Mouse (Mus musculus): Measurements from ENCODE around the gene Fbxo24. TPM values are rescaled to one million over a fixed set of nuclear protein-coding genes. Genes with fewer than 3 reads are reported as not detected.

Gene Fbxo24
- total and polyA plus RNA-seq, 2 experiments: 0.05 TPM; not detected in 1

DNA sequence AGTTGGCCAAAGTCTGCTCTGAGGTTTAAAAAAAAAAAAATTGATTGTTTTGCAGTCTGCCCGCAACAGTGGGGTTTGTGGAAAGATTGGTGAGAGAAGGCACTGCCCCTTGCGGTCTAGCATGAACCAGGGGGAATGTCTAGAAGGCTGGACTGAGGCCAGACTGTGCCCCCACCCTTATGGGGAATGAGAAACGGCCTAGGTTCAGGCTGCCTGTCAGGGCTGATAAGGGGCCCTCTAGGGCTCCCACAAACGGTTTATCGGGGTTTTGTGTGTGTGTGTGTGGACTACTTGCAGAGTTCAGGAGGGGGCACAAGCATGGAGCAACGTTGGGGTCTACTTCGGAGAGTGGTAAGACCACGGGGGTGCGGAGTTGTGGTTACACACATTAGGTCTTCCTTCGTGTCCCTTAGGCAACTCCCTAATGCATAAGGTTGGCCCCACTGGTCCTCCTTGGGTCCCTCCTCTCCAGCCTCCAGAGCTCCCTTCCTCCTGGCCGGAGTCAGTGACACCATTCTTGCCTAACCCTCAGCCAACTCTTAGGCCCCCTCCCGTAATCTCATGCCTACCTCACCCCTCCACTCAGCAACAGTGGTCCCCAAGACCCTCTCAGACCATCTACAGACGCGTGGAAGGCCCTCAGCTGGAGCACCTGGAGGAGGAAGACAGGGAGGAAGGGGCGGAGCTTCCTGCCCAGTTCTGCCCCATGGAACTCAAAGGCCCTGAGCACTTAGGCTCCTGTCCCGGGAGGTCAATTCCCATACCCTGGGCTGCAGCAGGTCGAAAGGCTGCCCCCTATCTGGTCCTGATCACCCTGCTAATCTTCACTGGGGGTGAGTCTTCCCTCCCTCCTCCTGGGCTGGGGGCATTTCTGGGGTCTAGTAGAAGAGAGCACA, 57.9 kb downstream of the Fbxo24 start:
- peak overlapping the region; percentile 63 for H3K4me3 ChIP-seq (ENCODE audit: insufficient read depth, low read depth, low read length)
- TF ChIP-seq POLR2A (IDR thresholded peaks at IDR 0.05; ENCODE audit: extremely low read depth, insufficient read depth, low read length): no peak
- TF ChIP-seq CTCF (IDR thresholded peaks at IDR 0.05; ENCODE audit: low read depth, low read length): peak; percentile 40
- WGBS: 18% methylated on average over 17 of the region's 17 CpGs
- peak; percentile 82 for DNase-seq (ENCODE audit: extremely low read depth, low read depth, low spot score)
- peaks cover 9% of the 10 kb centered on the region for H3K4me1 ChIP-seq (ENCODE audit: control insufficient read depth, insufficient read depth, low read length)
- peak overlapping the region; percentile 94 for H3K27ac ChIP-seq (replicated peaks; ENCODE audit: insufficient read depth, low read depth, low read length)
- H3K79me2 ChIP-seq (ENCODE audit: control insufficient read depth, insufficient read depth, low read length): peaks cover 10% of the 10 kb centered on the region; the same call in 1 of the 2 replicates
- peak overlapping the region; percentile 77 for H3K9ac ChIP-seq (ENCODE audit: low read depth, low read length)
- H3K27me3 ChIP-seq (ENCODE audit: control insufficient read depth, insufficient read depth, low read length): no peaks in the 10 kb centered on the region
- peaks cover 16% of the 10 kb centered on the region; the same call in 1 of the 2 replicates for H3K36me3 ChIP-seq (ENCODE audit: control insufficient read depth, insufficient read depth, low read length)

DNA sequence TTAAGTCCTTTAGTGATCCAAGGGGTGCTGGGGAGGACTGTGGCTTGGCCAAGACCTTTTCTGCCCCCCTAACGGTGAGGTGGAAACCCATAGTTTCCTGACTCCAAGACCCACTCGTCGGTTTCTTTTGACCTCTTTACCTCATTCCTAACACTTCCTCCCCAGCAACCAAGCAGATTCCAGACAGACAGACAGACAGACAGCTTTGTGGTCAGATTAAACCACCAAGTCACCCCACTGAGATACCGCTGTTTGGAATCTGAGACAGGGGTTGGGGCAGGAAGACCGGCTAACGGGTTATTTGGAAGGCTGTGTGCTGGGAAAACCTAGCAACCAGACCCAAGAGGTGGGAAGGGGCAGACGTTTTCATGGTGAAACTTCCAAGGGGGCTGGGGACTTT, 58.6 kb downstream of the Fbxo24 start:
- Histone ChIP-seq H3K79me2 (ENCODE audit: control insufficient read depth, insufficient read depth, low read length) (peaks cover 10% of the 10 kb centered on the region; the same call in 1 of the 2 replicates), H3K27ac (replicated peaks; ENCODE audit: insufficient read depth, low read depth, low read length) (peak overlapping the region; percentile 92), H3K36me3 (ENCODE audit: control insufficient read depth, insufficient read depth, low read length) (peaks cover 16% of the 10 kb centered on the region; the same call in 1 of the 2 replicates), H3K4me3 (ENCODE audit: insufficient read depth, low read depth, low read length) (peak overlapping the region; percentile 62), H3K27me3 (ENCODE audit: control insufficient read depth, insufficient read depth, low read length) (no peaks in the 10 kb centered on the region), H3K4me1 (ENCODE audit: control insufficient read depth, insufficient read depth, low read length) (peaks cover 9% of the 10 kb centered on the region), H3K9ac (ENCODE audit: low read depth, low read length) (peak overlapping the region; percentile 72)
- WGBS: 7% methylated on average over 7 of the region's 7 CpGs
- DNase-seq (ENCODE audit: extremely low read depth, low read depth, low spot score): no peak
- no peak for TF ChIP-seq POLR2A (IDR thresholded peaks at IDR 0.05; ENCODE audit: extremely low read depth, insufficient read depth, low read length)
- no peak for TF ChIP-seq CTCF (IDR thresholded peaks at IDR 0.05; ENCODE audit: low read depth, low read length)

DNA sequence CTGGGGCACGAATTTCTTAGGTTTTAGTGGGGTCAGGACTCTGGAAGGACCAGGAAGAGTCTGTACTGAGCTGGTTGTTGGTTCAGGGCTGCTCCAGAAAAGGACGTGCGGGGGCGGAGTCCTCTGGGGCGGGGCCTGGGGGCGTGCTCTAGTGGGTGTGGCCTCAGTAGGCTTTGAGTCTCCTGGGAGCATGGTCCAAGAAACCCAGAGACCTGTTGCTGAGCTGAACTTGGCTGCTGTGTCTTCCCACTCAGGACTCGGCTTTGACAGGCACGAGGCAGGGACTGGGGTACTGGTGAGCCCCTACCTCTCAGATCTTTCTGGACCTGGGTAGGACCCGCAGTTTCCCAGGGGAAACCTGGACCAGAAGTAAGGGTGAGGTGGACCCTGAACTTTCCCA, 59.1 kb downstream of the Fbxo24 start, which contains the start of gene Tfr2:
TSS of gene Tfr2 (plus strand) at position 176 of the 400 bp plus-strand sequence.
- peak within 1 kb of the TSS; percentile 63 for H3K4me3 ChIP-seq (ENCODE audit: insufficient read depth, low read depth, low read length)
- peak within 1 kb of the TSS; percentile 77 for H3K9ac ChIP-seq (ENCODE audit: low read depth, low read length)
- H3K27me3 ChIP-seq (ENCODE audit: control insufficient read depth, insufficient read depth, low read length): no peaks in the 10 kb centered on the region
- TF ChIP-seq POLR2A (IDR thresholded peaks at IDR 0.05; ENCODE audit: extremely low read depth, insufficient read depth, low read length) (peak; percentile 94), CTCF (IDR thresholded peaks at IDR 0.05; ENCODE audit: low read depth, low read length) (no peak)
- peaks cover 10% of the 10 kb centered on the region; the same call in 1 of the 2 replicates for H3K79me2 ChIP-seq (ENCODE audit: control insufficient read depth, insufficient read depth, low read length)
- peak within 1 kb of the TSS; percentile 94 for H3K27ac ChIP-seq (replicated peaks; ENCODE audit: insufficient read depth, low read depth, low read length)
- WGBS: 3% methylated on average over 9 of the region's 9 CpGs
- H3K4me1 ChIP-seq (ENCODE audit: control insufficient read depth, insufficient read depth, low read length): peaks cover 9% of the 10 kb centered on the region
- H3K36me3 ChIP-seq (ENCODE audit: control insufficient read depth, insufficient read depth, low read length): peaks cover 11% of the 10 kb centered on the region; the same call in 1 of the 2 replicates
- peak; percentile 90 for DNase-seq (ENCODE audit: extremely low read depth, low read depth, low spot score)

DNA sequence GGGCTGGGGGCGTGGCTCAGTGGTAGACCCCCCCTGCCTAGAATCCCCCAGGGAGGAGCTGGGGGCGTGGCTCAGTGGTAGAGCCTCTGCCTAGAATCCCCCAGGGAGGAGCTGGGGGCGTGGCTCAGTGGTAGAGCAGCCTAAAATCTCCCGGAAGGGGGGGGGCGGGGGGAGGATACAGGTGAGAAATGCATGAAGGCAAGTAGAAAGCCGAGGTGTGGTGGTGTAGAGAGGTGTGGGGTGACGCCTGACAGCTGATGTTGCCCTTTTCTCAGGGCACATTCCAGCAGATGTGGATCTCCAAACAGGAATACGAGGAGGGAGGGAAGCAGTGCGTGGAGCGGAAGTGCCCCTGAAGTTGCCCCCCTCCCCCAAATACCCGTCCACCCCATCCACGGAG, 59.8 kb downstream of the Fbxo24 start:
- no peak overlapping the region for H3K9ac ChIP-seq (ENCODE audit: low read depth, low read length)
- H3K4me1 ChIP-seq (ENCODE audit: control insufficient read depth, insufficient read depth, low read length): peaks cover 9% of the 10 kb centered on the region
- H3K79me2 ChIP-seq (ENCODE audit: control insufficient read depth, insufficient read depth, low read length): peaks cover 10% of the 10 kb centered on the region; the same call in 1 of the 2 replicates
- 80% methylated on average over 12 of the region's 12 CpGs for WGBS
- H3K27ac ChIP-seq (replicated peaks; ENCODE audit: insufficient read depth, low read depth, low read length): 0 out of 2 replicates have a peak overlapping the region, but pooled peaks have one; percentile 16
- DNase-seq (ENCODE audit: extremely low read depth, low read depth, low spot score): no peak
- H3K36me3 ChIP-seq (ENCODE audit: control insufficient read depth, insufficient read depth, low read length): peaks cover 9% of the 10 kb centered on the region; the same call in 1 of the 2 replicates
- no peak overlapping the region for H3K4me3 ChIP-seq (ENCODE audit: insufficient read depth, low read depth, low read length)
- no peaks in the 10 kb centered on the region for H3K27me3 ChIP-seq (ENCODE audit: control insufficient read depth, insufficient read depth, low read length)
- no peak for TF ChIP-seq POLR2A (IDR thresholded peaks at IDR 0.05; ENCODE audit: extremely low read depth, insufficient read depth, low read length)
- TF ChIP-seq CTCF (IDR thresholded peaks at IDR 0.05; ENCODE audit: low read depth, low read length): no peak

DNA sequence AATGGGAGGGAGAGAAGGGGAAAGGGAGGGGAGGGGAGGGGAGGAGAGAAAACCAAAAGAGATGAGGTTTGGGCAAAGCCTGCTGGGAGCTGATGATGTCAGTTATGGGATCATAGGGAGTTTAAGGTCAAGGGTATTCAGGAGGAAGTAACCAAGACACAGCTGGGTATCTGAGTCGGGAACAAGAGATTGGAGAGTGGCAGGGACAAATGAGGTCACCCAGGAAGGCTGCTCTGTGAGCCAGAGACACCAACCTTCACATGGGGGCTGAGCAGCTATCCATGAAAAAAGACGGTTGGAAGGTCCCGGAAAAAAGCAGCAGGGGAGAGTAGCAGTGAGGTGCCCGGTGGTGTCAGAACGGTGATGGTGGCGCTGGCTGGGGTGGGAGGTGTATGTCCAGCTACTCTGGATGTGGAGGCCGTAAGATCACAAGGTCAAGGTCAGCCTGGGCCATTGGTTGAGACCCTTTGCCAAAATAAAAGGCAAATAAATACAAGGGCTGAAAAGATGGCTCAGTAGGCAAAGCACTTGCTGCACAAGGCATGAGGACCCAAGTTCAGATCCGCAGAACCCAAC, 60.5 kb downstream of the Fbxo24 start:
- Histone ChIP-seq H3K27me3 (ENCODE audit: control insufficient read depth, insufficient read depth, low read length) (no peaks in the 10 kb centered on the region), H3K9ac (ENCODE audit: low read depth, low read length) (no peak overlapping the region), H3K27ac (replicated peaks; ENCODE audit: insufficient read depth, low read depth, low read length) (no peak overlapping the region), H3K79me2 (ENCODE audit: control insufficient read depth, insufficient read depth, low read length) (peaks cover 10% of the 10 kb centered on the region; the same call in 1 of the 2 replicates), H3K36me3 (ENCODE audit: control insufficient read depth, insufficient read depth, low read length) (peaks cover 7% of the 10 kb centered on the region; the same call in 1 of the 2 replicates), H3K4me3 (ENCODE audit: insufficient read depth, low read depth, low read length) (no peak overlapping the region), H3K4me1 (ENCODE audit: control insufficient read depth, insufficient read depth, low read length) (peaks cover 9% of the 10 kb centered on the region)
- no peak for DNase-seq (ENCODE audit: extremely low read depth, low read depth, low spot score)
- TF ChIP-seq CTCF (IDR thresholded peaks at IDR 0.05; ENCODE audit: low read depth, low read length) (no peak), POLR2A (IDR thresholded peaks at IDR 0.05; ENCODE audit: extremely low read depth, insufficient read depth, low read length) (no peak)
- 85% methylated on average over 8 of the region's 8 CpGs for WGBS
